In the genomic region with DNA sequence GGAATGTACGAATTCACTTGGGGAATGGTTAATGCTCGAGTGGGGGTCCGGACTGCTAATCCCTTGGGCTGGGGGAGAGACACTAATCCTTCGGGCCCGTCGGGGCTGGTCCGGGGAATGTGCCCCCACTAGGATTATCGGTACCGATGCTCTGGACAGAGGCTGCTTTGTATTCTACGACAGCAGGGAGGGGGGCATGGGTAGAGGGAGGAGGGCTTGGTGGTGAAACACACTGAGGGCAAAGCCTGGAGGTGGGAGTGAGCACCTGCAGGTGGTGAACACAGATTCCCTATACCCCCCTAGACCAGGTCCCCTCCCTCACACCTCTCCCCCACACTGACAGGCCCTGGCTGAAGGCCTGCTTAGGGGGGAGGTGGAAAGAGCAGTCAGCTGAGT, we compare ENCODE assay signal across 8 mouse cellular contexts. TPM values are rescaled to one million over a fixed set of nuclear protein-coding genes. Genes with fewer than 3 reads are reported as not detected.
A peak's percentile ranks its signal among the peaks of the same experiment; 100 is the strongest.
DNase-seq lines count a peak whose midpoint lies in the region; ATAC-seq and TF ChIP-seq lines count a peak whose summit lies in the region.

No protein-coding gene starts in this region.

- no peaks in the 10 kb centered on the region for H3K9me3 ChIP-seq in embryonic facial prominence, embryonic 13.5 days
- H3K9me3 ChIP-seq in kidney, postnatal 0 days (replicated peaks; ENCODE audit: low read length), result no peaks in the 10 kb centered on the region

- H3K27me3 ChIP-seq in embryonic facial prominence, embryonic 13.5 days, result no peaks in the 10 kb centered on the region
- no peaks in the 10 kb centered on the region for H3K27me3 ChIP-seq in kidney, postnatal 0 days (ENCODE audit: insufficient read depth, low read length)
- no peaks in the 10 kb centered on the region for H3K27me3 ChIP-seq in myocyte (ENCODE audit: control insufficient read depth, insufficient read depth, insufficient read length)

- TF ChIP-seq POLR2A in lung, adult 2 months (IDR thresholded peaks at IDR 0.05; ENCODE audit: borderline replicate concordance, extremely low read depth, low read depth, low read length), result no peak
- TF ChIP-seq POLR2A in myocyte (IDR thresholded peaks at IDR 0.05; ENCODE audit: insufficient read length, low read depth), result no peak

- ATAC-seq in embryonic facial prominence, embryonic 13.5 days (ENCODE audit: insufficient number of reproducible peaks, insufficient read depth, low FRiP score, low TSS enrichment, low read depth), result no peak
- no peak for ATAC-seq in kidney, postnatal 0 days (replicated peaks; ENCODE audit: low FRiP score, low read depth)

- H3ac ChIP-seq in myocyte (ENCODE audit: control insufficient read depth, insufficient read length), result peak overlapping the region; percentile 55

- no peak for TF ChIP-seq CTCF in lung, adult 2 months (IDR thresholded peaks at IDR 0.05; ENCODE audit: insufficient read depth, low read length)
- no peak for TF ChIP-seq CTCF in kidney, postnatal 0 days (IDR thresholded peaks at IDR 0.05; ENCODE audit: low read depth)

- no peak for DNase-seq in lung, adult 2 months
- no peak for DNase-seq in lung, postnatal 14 days
- DNase-seq in kidney, postnatal 0 days (ENCODE audit: low spot score), result peak; percentile 35
- no peak for DNase-seq in cerebellum, adult 8-10 months
- no peak for DNase-seq in spleen, postnatal 36 days (ENCODE audit: low spot score in 2 of 2)
- no peak for DNase-seq in spleen, postnatal 4 days (ENCODE audit: low spot score in 2 of 2)

- 6% methylated on average over 10 of the region's 10 CpGs for WGBS in lung, adult 2 months
- WGBS in embryonic facial prominence, embryonic 13.5 days, result 2% methylated on average over 10 of the region's 10 CpGs
- under 1% methylated on average over 10 of the region's 10 CpGs for WGBS in kidney, postnatal 0 days

- H3K27ac ChIP-seq in embryonic facial prominence, embryonic 13.5 days, result peak overlapping the region; percentile 92
- H3K27ac ChIP-seq in kidney, postnatal 0 days, result no peak overlapping the region

- peaks cover 17% of the 10 kb centered on the region for H3K4me1 ChIP-seq in lung, adult 2 months (ENCODE audit: control insufficient read depth, insufficient read depth, low read length)
- peaks cover 52% of the 10 kb centered on the region for H3K4me1 ChIP-seq in embryonic facial prominence, embryonic 13.5 days
- H3K4me1 ChIP-seq in kidney, postnatal 0 days (replicated peaks; ENCODE audit: insufficient read depth, low read length), result peaks cover 30% of the 10 kb centered on the region

- H3K4me3 ChIP-seq in lung, adult 2 months (replicated peaks; ENCODE audit: extremely low read depth, low read depth, low read length), result peak overlapping the region; percentile 85
- peak overlapping the region; percentile 71 for H3K4me3 ChIP-seq in embryonic facial prominence, embryonic 13.5 days
- peak overlapping the region; percentile 62 for H3K4me3 ChIP-seq in kidney, postnatal 0 days (replicated peaks; ENCODE audit: low read depth, low read length)
- peak overlapping the region; percentile 95 for H3K4me3 ChIP-seq in myocyte

- H3K9ac ChIP-seq in embryonic facial prominence, embryonic 13.5 days, result peak overlapping the region; percentile 85
- peak overlapping the region; percentile 71 for H3K9ac ChIP-seq in kidney, postnatal 0 days (ENCODE audit: low read depth, low read length)

- H3K4me2 ChIP-seq in embryonic facial prominence, embryonic 13.5 days, result peak overlapping the region; percentile 85
- H3K4me2 ChIP-seq in kidney, postnatal 0 days (ENCODE audit: low read length), result peak overlapping the region; percentile 69
- peak overlapping the region; percentile 94 for H3K4me2 ChIP-seq in myocyte (ENCODE audit: low read depth)

- H3K36me3 ChIP-seq in embryonic facial prominence, embryonic 13.5 days, result peaks cover 30% of the 10 kb centered on the region
- H3K36me3 ChIP-seq in kidney, postnatal 0 days (ENCODE audit: insufficient read depth, low read length), result peaks cover 20% of the 10 kb centered on the region
- peaks cover 10% of the 10 kb centered on the region for H3K36me3 ChIP-seq in myocyte (ENCODE audit: control insufficient read depth, insufficient read depth)

- peaks cover 27% of the 10 kb centered on the region for H3K79me2 ChIP-seq in myocyte (ENCODE audit: control insufficient read depth, insufficient read depth)

TF ChIP-seq in myocyte, 11 proteins besides CTCF, POLR2A, EP300 and RAD21:
- TF ChIP-seq CEBPB (IDR thresholded peaks at IDR 0.05; ENCODE audit: insufficient read depth, poor library complexity, severe bottlenecking), result no peak

RNA-seq across cellular contexts. Expression of a gene that starts 2.4 kb away (rescaled TPM):
- 84.6 and 86.8 TPM in 2 replicates for polyA plus RNA-seq in lung, adult 2 months (2012; rRNA removed)
- 41.0 and 41.2 TPM in 2 replicates for polyA plus RNA-seq in embryonic facial prominence, embryonic 13.5 days (2015; fragmentation: Nextera tagmentation; extraction: Ambion mirVana)
- polyA plus RNA-seq in kidney, postnatal 0 days (2015; fragmentation: Nextera tagmentation; extraction: Ambion mirVana), result 30.8 and 35.5 TPM in 2 replicates
- polyA plus RNA-seq in myocyte (2012; fragmentation: generic; extraction: Trizol), result 96.4 TPM

RNA-seq across cellular contexts. Expression of a gene that starts 2.7 kb away (rescaled TPM):
- polyA plus RNA-seq in lung, adult 2 months (2012; rRNA removed), result 47.0 and 71.4 TPM in 2 replicates
- 55.7 and 62.1 TPM in 2 replicates for polyA plus RNA-seq in embryonic facial prominence, embryonic 13.5 days (2015; fragmentation: Nextera tagmentation; extraction: Ambion mirVana)
- polyA plus RNA-seq in kidney, postnatal 0 days (2015; fragmentation: Nextera tagmentation; extraction: Ambion mirVana), result 47.2 and 51.3 TPM in 2 replicates
- polyA plus RNA-seq in myocyte (2012; fragmentation: generic; extraction: Trizol), result 30.0 TPM

RNA-seq across cellular contexts. Expression of a gene that starts 12.8 kb away (rescaled TPM):
- polyA plus RNA-seq in lung, adult 2 months (2012; rRNA removed), result 0.15 and 0.50 TPM in 2 replicates
- 3.3 and 3.5 TPM in 2 replicates for polyA plus RNA-seq in embryonic facial prominence, embryonic 13.5 days (2015; fragmentation: Nextera tagmentation; extraction: Ambion mirVana)
- polyA plus RNA-seq in kidney, postnatal 0 days (2015; fragmentation: Nextera tagmentation; extraction: Ambion mirVana), result 0.40 and 0.46 TPM in 2 replicates
- 0.24 TPM for polyA plus RNA-seq in myocyte (2012; fragmentation: generic; extraction: Trizol)

RNA-seq across cellular contexts. Expression of a gene that starts 19.1 kb away (rescaled TPM):
- polyA plus RNA-seq in lung, adult 2 months (2012; rRNA removed), result 187 and 234 TPM in 2 replicates
- polyA plus RNA-seq in embryonic facial prominence, embryonic 13.5 days (2015; fragmentation: Nextera tagmentation; extraction: Ambion mirVana), result 106 and 109 TPM in 2 replicates
- polyA plus RNA-seq in kidney, postnatal 0 days (2015; fragmentation: Nextera tagmentation; extraction: Ambion mirVana), result 117 and 120 TPM in 2 replicates
- 124 TPM for polyA plus RNA-seq in myocyte (2012; fragmentation: generic; extraction: Trizol)

RNA-seq across cellular contexts. Expression of a gene that starts 21.6 kb away (rescaled TPM):
- 49.5 and 56.4 TPM in 2 replicates for polyA plus RNA-seq in lung, adult 2 months (2012; rRNA removed)
- polyA plus RNA-seq in embryonic facial prominence, embryonic 13.5 days (2015; fragmentation: Nextera tagmentation; extraction: Ambion mirVana), result 20.2 and 22.8 TPM in 2 replicates
- polyA plus RNA-seq in kidney, postnatal 0 days (2015; fragmentation: Nextera tagmentation; extraction: Ambion mirVana), result 27.0 and 28.0 TPM in 2 replicates
- polyA plus RNA-seq in myocyte (2012; fragmentation: generic; extraction: Trizol), result 14.2 TPM
